Mouse (Mus musculus) midbrain, embryonic 11.5 days (tissue): ENCODE results near the gene Atp2a2. TPM values are rescaled to one million over a fixed set of nuclear protein-coding genes. Genes with fewer than 3 reads are reported as not detected.
A peak's percentile ranks its signal among the peaks of the same experiment; 100 is the strongest.

ENCODE experiments used
- ATAC-seq: fragments of 200-750 bp; cut with Nextera tagmentation; 2 replicates; pipeline ENCODE4 v1.8.0; 2017; ENCODE audit warnings: moderate TSS enrichment, moderate library complexity; ENCODE audit not compliant: low FRiP score
- DNase-seq: peaks from one replicate; pipeline ENCODE4 v3.0.0; 2015; ENCODE audit warnings: low spot score; ENCODE audit errors: missing footprints
- H3K27ac ChIP-seq: fragments of 300-500 bp; sonication (generic); 2 replicates; pipeline ENCODE4 v1.5.1; 2014; ENCODE audit warnings: low read depth, low read length
- H3K27me3 ChIP-seq: fragments of 300-500 bp; sonication (generic); 2 replicates; pipeline ENCODE4 v1.6.1; 2014; ENCODE audit warnings: mild to moderate bottlenecking, low read length, moderate library complexity, mixed read lengths; ENCODE audit not compliant: control insufficient read depth, insufficient read depth
- H3K36me3 ChIP-seq: fragments of 300-500 bp; sonication (generic); 2 replicates; pipeline ENCODE4 v1.6.1; 2014; ENCODE audit warnings: mild to moderate bottlenecking, low read length, moderate library complexity, mixed read lengths; ENCODE audit not compliant: control insufficient read depth, insufficient read depth
- H3K4me1 ChIP-seq: fragments of 300-500 bp; sonication (generic); 2 replicates; pipeline ENCODE4 v1.6.1; 2014; ENCODE audit warnings: low read length; ENCODE audit not compliant: control insufficient read depth, insufficient read depth
- H3K4me2 ChIP-seq: fragments of 300-500 bp; sonication (generic); 2 replicates; pipeline ENCODE4 v1.6.1; 2014; ENCODE audit warnings: mild to moderate bottlenecking, moderate library complexity
- H3K4me3 ChIP-seq: fragments of 300-500 bp; sonication (generic); 2 replicates; pipeline ENCODE4 v1.5.1; 2014; ENCODE audit warnings: low read depth, low read length
- H3K9ac ChIP-seq: fragments of 300-500 bp; sonication (generic); 2 replicates; pipeline ENCODE4 v1.6.1; 2014; ENCODE audit warnings: low read length
- H3K9me3 ChIP-seq: fragments of 300-500 bp; sonication (generic); 2 replicates; pipeline ENCODE4 v1.6.1; 2016; ENCODE audit warnings: low read length; ENCODE audit not compliant: control insufficient read depth
- WGBS: fragments of 180-500 bp; shearing (Covaris S2); extraction: QIAGEN DNeasy Blood & Tissue Kit; methylation state at CpG from one replicate; pipeline ENCODE4 v1.1.7; 2014; 5-methylcytosine and 5-hydroxymethylcytosine counted together
- polyA plus RNA-seq: library from polyadenylated mRNA; unstranded; fragments of >200 nt; fragmentation: Nextera tagmentation; extraction: Ambion mirVana; gene quantifications from 2 replicates; pipeline ENCODE4 v1.2.1, GENCODE M21; 2014

Atp2a2 gene
- polyA plus RNA-seq, 1 experiment from 2014 or later, result 43.4 TPM

GRCm38 (mm10) chr5:122445051-122445610, 56.9 kb downstream of the Atp2a2 start:
- Histone ChIP-seq H3K9ac (no peak overlapping the region), H3K36me3 (peaks cover 17% of the 10 kb centered on the region), H3K4me2 (no peak overlapping the region), H3K4me1 (no peaks in the 10 kb centered on the region), H3K27ac (no peak overlapping the region), H3K27me3 (no peaks in the 10 kb centered on the region), H3K9me3 (no peaks in the 10 kb centered on the region), H3K4me3 (no peak overlapping the region)
- 91% methylated on average over 11 of the region's 11 CpGs for WGBS
- ATAC-seq, result no peak
- DNase-seq, result no peak

- no peaks in the 10 kb centered on the region for H3K9me3 ChIP-seq
- no peak for ATAC-seq
- H3K36me3 ChIP-seq, result peaks cover 24% of the 10 kb centered on the region
- no peak overlapping the region for H3K4me2 ChIP-seq
- 94% methylated on average over 10 of the region's 10 CpGs for WGBS
- no peak for DNase-seq
- H3K9ac ChIP-seq, result no peak overlapping the region
- H3K4me1 ChIP-seq, result no peaks in the 10 kb centered on the region
- H3K27ac ChIP-seq, result no peak overlapping the region
- H3K4me3 ChIP-seq, result no peak overlapping the region
- no peaks in the 10 kb centered on the region for H3K27me3 ChIP-seq
Measured at GRCm38 (mm10) chr5:122444492-122444891, 57.5 kb downstream of the Atp2a2 start.

GRCm38 (mm10) chr5:122440095-122440630, 61.9 kb downstream of the Atp2a2 start:
- no peaks in the 10 kb centered on the region for H3K27me3 ChIP-seq
- H3K9ac ChIP-seq, result no peak overlapping the region
- no peaks in the 10 kb centered on the region for H3K9me3 ChIP-seq
- no peak for ATAC-seq
- no peak for DNase-seq
- H3K4me2 ChIP-seq, result no peak overlapping the region
- H3K27ac ChIP-seq, result no peak overlapping the region
- H3K4me3 ChIP-seq, result no peak overlapping the region
- H3K36me3 ChIP-seq, result peaks cover 47% of the 10 kb centered on the region
- no peaks in the 10 kb centered on the region for H3K4me1 ChIP-seq
- 95% methylated on average over 12 of the region's 12 CpGs for WGBS

- H3K9me3 ChIP-seq, result no peaks in the 10 kb centered on the region
- no peak overlapping the region for H3K27ac ChIP-seq
- no peak overlapping the region for H3K4me2 ChIP-seq
- ATAC-seq (no peak), DNase-seq (no peak)
- no peaks in the 10 kb centered on the region for H3K4me1 ChIP-seq
- H3K36me3 ChIP-seq, result peaks cover 49% of the 10 kb centered on the region
- H3K9ac ChIP-seq, result no peak overlapping the region
- WGBS, result 90% methylated on average over 19 of the region's 19 CpGs
- no peaks in the 10 kb centered on the region for H3K27me3 ChIP-seq
- no peak overlapping the region for H3K4me3 ChIP-seq
Measured at GRCm38 (mm10) chr5:122439400-122440094, 62.5 kb downstream of the Atp2a2 start.

GRCm38 (mm10) chr5:122434541-122434940, 67.5 kb downstream of the Atp2a2 start:
- H3K9me3 ChIP-seq, result no peaks in the 10 kb centered on the region
- 81% methylated on average over 4 of the region's 4 CpGs for WGBS
- H3K4me1 ChIP-seq, result no peaks in the 10 kb centered on the region
- H3K4me2 ChIP-seq, result no peak overlapping the region
- ATAC-seq, result no peak
- H3K36me3 ChIP-seq, result peaks cover 54% of the 10 kb centered on the region
- no peak for DNase-seq
- H3K4me3 ChIP-seq, result no peak overlapping the region
- no peaks in the 10 kb centered on the region for H3K27me3 ChIP-seq
- H3K27ac ChIP-seq, result no peak overlapping the region
- no peak overlapping the region for H3K9ac ChIP-seq

- Histone ChIP-seq H3K27ac (no peak overlapping the region), H3K36me3 (peaks cover 42% of the 10 kb centered on the region), H3K4me1 (no peaks in the 10 kb centered on the region), H3K9me3 (no peaks in the 10 kb centered on the region), H3K27me3 (no peaks in the 10 kb centered on the region), H3K9ac (no peak overlapping the region), H3K4me2 (no peak overlapping the region), H3K4me3 (no peak overlapping the region)
- 98% methylated on average over 8 of the region's 8 CpGs for WGBS
- ATAC-seq (no peak), DNase-seq (no peak)
Measured at GRCm38 (mm10) chr5:122431221-122431620, 70.8 kb downstream of the Atp2a2 start.

DNA sequence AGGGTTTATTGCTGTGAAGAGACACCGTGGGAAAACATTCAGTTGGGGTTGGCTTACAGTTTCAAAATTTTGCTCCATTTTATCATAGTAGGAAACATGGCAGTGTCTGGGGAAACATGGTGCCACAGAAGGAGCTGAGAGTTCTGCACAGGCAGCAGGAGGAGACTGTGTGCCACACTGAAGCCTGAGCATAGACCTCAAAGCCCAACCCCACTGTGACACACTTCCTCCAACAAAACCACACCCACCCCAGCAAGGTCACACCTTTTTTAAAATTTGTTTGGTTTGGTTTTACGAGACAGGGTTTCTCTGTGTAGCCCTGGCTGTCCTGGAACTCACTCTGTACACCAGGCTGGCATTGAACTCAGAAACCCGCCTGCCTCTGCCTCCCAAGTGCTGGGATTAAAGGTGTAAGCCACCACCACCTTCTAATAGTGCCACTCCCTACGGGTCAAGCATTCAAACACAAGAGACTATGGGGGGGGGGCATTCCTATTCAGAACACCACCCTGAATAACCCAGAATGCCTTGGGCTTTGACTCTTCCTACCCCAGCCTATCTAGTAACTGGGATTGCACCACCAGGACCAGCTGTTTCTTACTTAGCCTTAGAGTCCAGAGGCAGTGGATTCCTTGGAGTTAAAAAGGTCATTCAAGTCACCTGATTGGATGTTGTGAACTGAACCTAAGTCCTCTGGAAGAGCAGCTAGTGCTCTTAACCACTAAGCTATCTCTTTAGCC, 71.8 kb downstream of the Atp2a2 start:
- Histone ChIP-seq H3K4me2 (no peak overlapping the region), H3K4me3 (no peak overlapping the region), H3K9me3 (no peaks in the 10 kb centered on the region), H3K9ac (no peak overlapping the region), H3K4me1 (no peaks in the 10 kb centered on the region), H3K27me3 (no peaks in the 10 kb centered on the region), H3K36me3 (peaks cover 37% of the 10 kb centered on the region), H3K27ac (no peak overlapping the region)
- DNase-seq, result no peak
- no peak for ATAC-seq
- 94% methylated on average over 4 of the region's 4 CpGs for WGBS

DNA sequence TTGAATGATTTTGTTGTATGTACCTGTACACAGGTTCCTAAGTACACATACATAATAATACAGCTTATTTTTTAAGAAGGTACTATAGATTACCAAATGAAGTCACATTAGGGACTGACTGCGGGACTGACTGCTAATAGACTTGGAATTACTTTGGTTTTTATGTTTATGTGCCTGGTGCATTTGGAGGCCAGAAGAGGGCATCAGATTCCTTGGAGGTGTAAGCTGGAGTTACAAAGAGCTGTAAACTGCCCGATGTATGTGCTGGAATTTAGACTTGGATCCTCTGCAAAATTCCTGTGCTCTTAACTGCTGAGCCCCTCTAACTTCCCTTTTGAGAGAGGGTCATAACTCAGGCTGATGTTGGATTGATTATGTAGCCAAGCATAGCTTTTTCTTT, 76.5 kb downstream of the Atp2a2 start:
- Histone ChIP-seq H3K9ac (no peak overlapping the region), H3K4me2 (no peak overlapping the region), H3K27me3 (no peaks in the 10 kb centered on the region), H3K4me1 (peaks cover 7% of the 10 kb centered on the region), H3K36me3 (peaks cover 16% of the 10 kb centered on the region), H3K27ac (no peak overlapping the region), H3K9me3 (no peaks in the 10 kb centered on the region), H3K4me3 (no peak overlapping the region)
- ATAC-seq (no peak), DNase-seq (no peak)
- WGBS, result 94% methylated on average over 2 of the region's 2 CpGs

DNA sequence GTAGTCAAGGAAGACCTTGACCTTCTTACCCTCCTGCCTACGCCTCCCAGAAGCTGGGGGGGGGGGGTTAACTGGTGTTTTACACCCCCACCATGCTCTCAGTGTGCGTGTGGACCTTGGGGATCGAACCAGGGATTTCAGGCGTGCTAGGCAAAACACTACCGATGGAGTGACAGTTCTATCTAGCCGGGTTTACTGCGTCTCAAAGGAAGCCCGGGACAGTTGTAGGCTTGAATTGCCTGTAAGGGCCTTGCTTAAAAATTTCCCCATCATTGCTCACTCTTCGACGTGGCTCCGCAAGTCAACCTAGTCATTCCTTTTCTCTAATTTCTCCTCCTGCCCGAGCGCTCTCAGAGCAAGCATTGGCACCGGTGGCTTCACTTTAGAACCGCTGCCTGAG, 78.9 kb downstream of the Atp2a2 start:
- ATAC-seq, result no peak
- H3K9ac ChIP-seq, result peak overlapping the region; percentile 93
- H3K27me3 ChIP-seq, result no peaks in the 10 kb centered on the region
- no peak for DNase-seq
- H3K4me1 ChIP-seq, result peaks cover 7% of the 10 kb centered on the region
- 39% methylated on average over 15 of the region's 15 CpGs for WGBS
- peak overlapping the region; percentile 99 for H3K4me3 ChIP-seq
- no peaks in the 10 kb centered on the region for H3K9me3 ChIP-seq
- peak overlapping the region; percentile 83 for H3K4me2 ChIP-seq
- no peak overlapping the region for H3K27ac ChIP-seq
- peaks cover 2% of the 10 kb centered on the region for H3K36me3 ChIP-seq
